Mouse (Mus musculus) adrenal gland, adult 8-10 months (tissue): ENCODE data around the gene Ypel2. TPM values are rescaled to one million over a fixed set of nuclear protein-coding genes. Genes with fewer than 3 reads are reported as not detected.

Source experiments
- DNase-seq: peaks from one replicate; pipeline ENCODE4 v3.0.0; 2022
- total RNA-seq, 4 experiments: library from RNA; stranded (reverse); gene quantifications; 2 replicates each; pipeline ENCODE4 v1.2.4; 2022

The Ypel2 gene
- total RNA-seq, 4 experiments from 2014 or later, result 22.2 to 53.0 (median 26.6) TPM

GRCm38 (mm10) chr11:86895567-86895966 is 97.9 kb downstream of the Ypel2 start:
- DNase-seq, result no peak

GRCm38 (mm10) chr11:86895156-86895555 is 98.4 kb downstream of the Ypel2 start:
- DNase-seq, result no peak

- DNase-seq, result peak; percentile 82
These were observed 99.3 kb downstream of the Ypel2 start for GRCm38 (mm10) chr11:86894171-86894577.

- no peak for DNase-seq
These were observed 100.4 kb downstream of the Ypel2 start for GRCm38 (mm10) chr11:86892996-86893670.

Other genes starting within 250 kb of the Ypel2 start
- 100 to 1,000 TPM; 283 to 302 (median 294) TPM for gene Cltc, start 236.1 kb downstream of the Ypel2 start, total RNA-seq
- gene Dhx40, start 186.0 kb downstream of the Ypel2 start, total RNA-seq, result 10 to 100 TPM; 29.7 to 35.1 (median 32.2) TPM
- gene Gdpd1, start 80.4 kb upstream of the Ypel2 start, total RNA-seq, result 10 to 100 TPM in 2 of 4 experiments, 1 to 10 TPM in 2; 5.6 to 10.1 (median 7.8) TPM
- gene Smg8, start 93.1 kb upstream of the Ypel2 start, total RNA-seq, result 10 to 100 TPM; 16.1 to 21.1 (median 19.1) TPM
- gene Prr11, start 115.0 kb upstream of the Ypel2 start, total RNA-seq, result 1 to 10 TPM in 3 of 4 experiments, under 1 TPM in 1; 0.75 to 1.3 (median 1.2) TPM
- gene Ska2, start 115.5 kb upstream of the Ypel2 start, total RNA-seq, result 1 to 10 TPM; 5.0 to 9.3 (median 7.2) TPM
- gene Trim37, start 133.4 kb upstream of the Ypel2 start, total RNA-seq, result 10 to 100 TPM; 14.0 to 23.2 (median 15.7) TPM